Mouse (Mus musculus) Patski (cell line): ENCODE measurements around the gene Agtpbp1. TPM values are rescaled to one million over a fixed set of nuclear protein-coding genes. Genes with fewer than 3 reads are reported as not detected.

Experiments used
- ATAC-seq: fragments of 100-300 bp; one replicate; pipeline ENCODE4 v1.8.0; 2021
- CTCF ChIA-PET: fragments of 350-600 bp; sonication (Branson Sonifier 250); formaldehyde crosslinking; loops from one replicate; lab custom pipeline; 2022; ENCODE audit warnings: inconsistent platforms; lab: Charles Lee
- POLR2A ChIA-PET: fragments of 350-600 bp; sonication (Branson Sonifier 250); formaldehyde crosslinking; loops from one replicate; lab custom pipeline; 2022; ENCODE audit warnings: antibody characterized with exemption, inconsistent platforms; lab: Charles Lee
- DNase-seq: peaks from one replicate; pipeline ENCODE4 v3.0.0-alpha.2; 2011; ENCODE audit warnings: low read depth, low spot score
- H3K27me3 ChIP-seq: fragments of 371-371 bp; one replicate; pipeline ENCODE4 v1.5.1; 2021
- CTCF ChIP-seq: fragments of 100-300 bp; IDR thresholded peaks from one replicate; pipeline ENCODE4 v1.5.1; 2021
- in situ Hi-C: fragments of 300-500 bp; cut with MboI; formaldehyde crosslinking; loops from 3 replicates; pipeline ENCODE4 v1.11.1; 2018; ENCODE audit warnings: low pct_unique_long_range_greater_than_20kb, mixed read lengths
- polyA plus RNA-seq: library from polyadenylated mRNA; unstranded; gene quantifications from one replicate; pipeline ENCODE4 v1.2.3, GENCODE M21; 2021

The Agtpbp1 gene
- polyA plus RNA-seq, 1 experiment from 2014 or later = 39.6 TPM

DNA sequence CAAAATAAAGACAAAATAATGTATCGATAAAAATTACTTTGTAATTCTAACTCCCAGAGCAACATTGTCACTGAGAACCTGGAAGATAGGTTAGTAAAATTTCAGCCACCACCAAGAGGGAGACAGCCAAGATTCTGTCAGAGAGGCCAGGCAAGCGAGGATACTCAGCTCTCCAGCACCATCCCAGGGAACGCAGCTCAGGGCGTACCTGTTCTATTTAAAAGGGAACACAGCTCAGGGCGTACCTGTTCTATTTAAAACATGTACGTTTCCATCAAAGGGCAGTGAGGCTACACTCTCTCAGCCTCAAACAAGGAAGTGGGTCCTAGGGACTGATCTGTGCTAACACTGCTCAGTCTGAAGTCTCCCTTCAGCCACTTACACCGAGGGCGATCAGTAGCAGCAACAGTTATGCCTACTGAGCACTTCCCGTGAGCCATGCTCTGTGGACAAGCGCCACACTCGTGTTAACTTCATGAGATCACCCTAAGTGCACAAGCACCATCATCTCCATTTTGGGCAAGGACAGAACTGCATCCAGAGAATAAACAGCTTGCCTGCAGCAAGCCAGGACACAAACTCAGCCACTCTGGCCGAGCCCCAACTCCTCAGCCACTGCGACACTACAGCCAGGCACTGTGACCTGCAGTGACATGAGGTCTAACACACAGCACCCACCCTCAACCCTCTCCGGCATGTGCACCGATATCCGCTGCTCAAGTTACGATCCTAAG, 30.1 kb downstream of the Agtpbp1 start:
- ATAC-seq = no peak
- TF ChIP-seq CTCF = no peak
- in situ Hi-C loops = no loop called here
- ChIA-PET POLR2A (no interaction called here), CTCF (no interaction called here)
- H3K27me3 ChIP-seq = no peaks in the 10 kb centered on the region
- DNase-seq = no peak

DNA sequence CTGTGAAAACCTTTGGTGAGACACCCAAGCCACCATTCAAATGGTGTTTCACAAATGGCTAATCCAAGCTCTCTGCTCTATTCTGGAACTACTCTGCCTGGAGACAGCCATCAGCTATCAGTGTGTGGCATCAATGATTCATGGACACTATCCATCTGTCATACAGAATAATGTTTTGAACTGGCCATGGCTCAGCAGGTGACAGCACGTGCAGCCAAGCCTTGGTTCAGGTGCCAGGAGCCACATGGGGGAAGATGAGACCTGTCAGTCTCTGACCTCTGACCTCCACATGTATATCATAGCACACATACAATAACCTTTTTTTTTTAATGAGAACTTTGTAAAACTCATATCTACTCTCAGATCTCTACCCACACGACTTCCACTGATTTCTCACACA, 32.3 kb downstream of the Agtpbp1 start:
- in situ Hi-C loops = no loop called here
- CTCF ChIA-PET = interaction anchor here (1.2 to 1.4 kb wide), 2 partner anchors 28 to 175 kb away, joined by 3 read pairs; no protein-coding TSS in a partner anchor
- ATAC-seq (no peak), DNase-seq (no peak)
- POLR2A ChIA-PET = no interaction called here
- H3K27me3 ChIP-seq = no peaks in the 10 kb centered on the region
- TF ChIP-seq CTCF = no peak

DNA sequence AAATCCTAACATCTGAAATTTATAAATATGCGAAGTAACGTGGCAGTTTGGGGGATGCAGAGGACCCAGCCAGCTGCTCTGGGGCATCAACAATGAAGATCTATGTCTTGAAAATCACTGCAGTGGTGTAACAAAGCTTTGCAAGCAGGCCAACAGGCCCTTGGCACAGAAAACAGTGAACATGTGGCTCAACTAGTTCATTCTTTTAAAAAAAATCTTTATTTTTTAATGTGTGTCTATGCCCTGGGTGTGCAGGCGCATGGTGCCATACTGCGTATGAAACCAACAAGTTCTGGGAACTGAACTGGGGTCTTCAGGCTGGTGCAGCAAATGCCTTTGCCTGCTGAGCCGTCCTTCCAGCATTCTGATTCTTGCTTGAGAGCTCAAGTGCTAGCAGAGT, 32.7 kb downstream of the Agtpbp1 start:
- POLR2A ChIA-PET = interaction anchor here (1.0 kb wide), 1 partner anchor 30 kb away, joined by 3 read pairs; no protein-coding TSS in a partner anchor
- in situ Hi-C loops = no loop called here
- DNase-seq = no peak

DNA sequence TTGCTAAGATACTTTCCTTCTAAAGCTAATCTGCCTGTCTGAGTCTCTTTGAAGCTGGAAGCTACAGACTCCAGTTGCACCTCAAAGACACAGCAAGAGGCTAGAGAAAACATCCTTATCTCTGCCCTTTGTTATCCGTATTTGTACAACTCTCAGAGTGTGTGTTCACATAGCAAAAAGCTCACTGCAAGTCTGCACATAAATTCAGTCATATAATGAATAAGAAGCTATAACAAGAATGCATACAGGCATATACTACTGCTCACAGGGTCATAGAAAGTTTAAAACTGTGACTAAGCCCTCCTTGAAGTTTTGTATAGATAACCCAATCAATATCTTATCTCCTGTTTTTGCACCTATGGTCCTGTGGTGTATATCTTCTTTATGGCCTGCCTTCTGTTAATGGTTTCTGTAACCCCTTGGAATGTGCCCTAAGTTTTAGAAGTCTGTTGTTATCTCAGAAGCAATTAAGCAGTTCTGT, 35.7 kb downstream of the Agtpbp1 start:
- ATAC-seq = no peak
- in situ Hi-C loops = no loop called here
- POLR2A ChIA-PET = interaction anchor here (1.0 kb wide), 1 partner anchor 125 kb away, joined by 3 read pairs; no protein-coding TSS in a partner anchor
- CTCF ChIA-PET = interaction anchor here (2.4 kb wide), 1 partner anchor 10 kb away, joined by 8 read pairs; no protein-coding TSS in a partner anchor
- TF ChIP-seq CTCF = no peak
- H3K27me3 ChIP-seq = no peaks in the 10 kb centered on the region
- no peak for DNase-seq

More for the DNA sequence above, 32.7 kb downstream of the Agtpbp1 start:
- no peak for ATAC-seq
- no peaks in the 10 kb centered on the region for H3K27me3 ChIP-seq
- CTCF ChIA-PET = interaction anchor here (1.2 to 1.4 kb wide), 2 partner anchors 27 to 176 kb away, joined by 3 read pairs; no protein-coding TSS in a partner anchor
- TF ChIP-seq CTCF = no peak

DNA sequence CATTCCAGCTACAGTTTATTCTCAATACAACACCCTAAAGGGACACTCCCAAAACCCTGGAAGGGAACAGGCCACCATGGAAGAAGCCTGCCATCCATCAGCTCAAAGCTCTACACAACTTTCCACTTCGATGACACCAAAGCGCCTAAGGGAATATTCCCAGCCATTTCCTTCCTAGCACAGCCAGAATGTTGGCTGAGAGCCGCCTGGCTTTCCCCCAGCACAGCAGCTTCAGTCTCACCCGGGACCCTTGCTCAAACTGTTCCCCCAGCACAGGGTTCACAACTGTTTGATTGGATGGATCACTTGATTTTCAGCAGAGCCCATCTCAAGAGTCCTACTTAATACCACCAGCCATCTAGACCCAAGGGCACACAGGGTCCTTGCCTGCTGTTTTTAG, 37.3 kb downstream of the Agtpbp1 start:
- ChIA-PET CTCF (interaction anchor here (2.0 kb wide), 1 partner anchor 11 kb away, joined by 7 read pairs; no protein-coding TSS in a partner anchor), POLR2A (no interaction called here)
- DNase-seq = no peak
- no peak for ATAC-seq
- in situ Hi-C loops = no loop called here
- TF ChIP-seq CTCF = no peak
- H3K27me3 ChIP-seq = no peaks in the 10 kb centered on the region

DNA sequence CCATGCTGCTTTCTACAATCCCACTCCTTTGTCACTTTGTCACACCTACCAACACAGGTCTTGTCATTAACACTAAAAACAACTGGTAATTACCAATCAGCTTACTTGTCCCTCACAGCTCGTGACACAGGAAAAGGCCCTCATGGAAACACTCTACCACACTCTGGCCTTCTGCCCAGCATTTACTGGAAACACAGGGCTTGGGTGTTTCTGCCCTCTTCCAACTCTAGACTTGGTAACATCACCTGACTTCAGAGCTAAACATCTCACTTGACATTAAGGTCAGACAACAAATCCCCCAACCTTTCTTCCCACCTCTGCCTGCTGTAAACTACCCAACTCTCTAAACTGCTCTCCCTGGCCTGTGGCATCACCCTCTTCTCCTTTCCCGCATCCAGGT, 37.9 kb downstream of the Agtpbp1 start:
- POLR2A ChIA-PET = interaction anchor here (0.6 kb wide), 2 partner anchors 683 to 1386 kb away, joined by 3 to 4 read pairs; no protein-coding TSS in a partner anchor
- no peaks in the 10 kb centered on the region for H3K27me3 ChIP-seq
- DNase-seq (no peak), ATAC-seq (no peak)
- in situ Hi-C loops = no loop called here
- no peak for TF ChIP-seq CTCF
- CTCF ChIA-PET = interaction anchor here (2.0 kb wide), 1 partner anchor 12 kb away, joined by 7 read pairs; no protein-coding TSS in a partner anchor

DNA sequence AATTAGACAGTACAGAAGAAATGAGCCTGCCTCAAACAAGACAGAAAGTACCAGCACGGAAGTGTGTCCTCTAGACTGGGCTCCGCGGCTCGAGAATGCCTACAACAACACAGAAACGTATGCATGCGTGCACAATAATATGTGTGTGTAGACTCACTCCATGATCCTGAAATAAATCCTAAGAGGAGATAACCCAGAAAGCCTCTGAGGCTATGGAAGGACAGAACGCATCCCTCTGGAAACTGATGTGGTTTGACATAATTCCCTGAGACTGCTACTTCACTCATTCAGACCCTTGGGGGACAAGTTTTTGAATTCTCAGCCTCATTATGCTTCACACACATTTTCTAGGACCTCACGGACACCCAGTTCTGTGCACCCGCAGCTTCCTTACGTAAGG, 42.6 kb downstream of the Agtpbp1 start:
- ChIA-PET CTCF (interaction anchor here (0.7 kb wide), 1 partner anchor 14 kb away, joined by 3 read pairs; no protein-coding TSS in a partner anchor), POLR2A (no interaction called here)
- no peak for DNase-seq
- TF ChIP-seq CTCF = no peak
- in situ Hi-C loops = no loop called here
- H3K27me3 ChIP-seq = no peaks in the 10 kb centered on the region
- no peak for ATAC-seq

DNA sequence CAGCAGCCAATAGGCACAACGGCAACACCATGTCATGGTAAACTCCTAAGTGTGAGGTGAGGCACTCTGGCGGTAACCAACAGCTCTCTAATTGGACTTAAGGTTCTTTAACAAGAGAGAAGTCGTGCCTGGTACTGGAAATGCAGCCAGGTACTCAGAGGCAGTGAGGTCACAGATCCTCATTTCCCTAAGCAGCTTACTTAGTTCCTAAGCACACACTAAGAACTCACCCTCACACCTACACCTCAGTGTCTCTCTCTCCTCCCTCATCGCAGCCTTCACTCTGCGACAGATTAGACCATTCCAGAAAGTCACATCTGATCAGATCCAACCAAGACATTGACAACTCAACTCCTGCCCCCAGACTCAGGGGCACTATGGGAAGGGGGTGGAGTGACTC, 45.0 kb downstream of the Agtpbp1 start:
- no peak for DNase-seq
- in situ Hi-C loops = no loop called here
- no peak for TF ChIP-seq CTCF
- no peaks in the 10 kb centered on the region for H3K27me3 ChIP-seq
- CTCF ChIA-PET = interaction anchor here (1.8 kb wide), 1 partner anchor 9 kb away, joined by 8 read pairs; no protein-coding TSS in a partner anchor
- no peak for ATAC-seq
- POLR2A ChIA-PET = no interaction called here

DNA sequence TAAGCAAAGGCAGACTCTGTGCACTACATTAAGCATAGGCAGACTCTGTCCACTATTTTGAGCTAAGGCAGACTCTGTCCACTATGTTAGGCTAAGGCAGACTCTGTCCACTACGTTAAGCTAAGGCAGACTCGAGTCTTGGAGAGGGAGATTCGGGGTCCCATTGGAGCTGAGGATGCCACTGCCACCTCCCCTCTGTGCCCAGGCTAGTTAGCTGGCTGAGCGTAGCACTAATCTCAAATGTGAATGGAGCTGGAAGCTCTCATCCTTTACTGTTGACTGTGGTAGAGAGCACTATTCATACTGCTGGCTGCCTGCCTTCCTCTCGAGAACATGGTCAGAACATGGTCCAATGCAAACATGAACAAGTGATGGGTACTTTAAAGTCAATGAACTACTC, 46.4 kb downstream of the Agtpbp1 start:
- ChIA-PET POLR2A (no interaction called here), CTCF (interaction anchor here (1.8 kb wide), 1 partner anchor 11 kb away, joined by 8 read pairs; no protein-coding TSS in a partner anchor)
- TF ChIP-seq CTCF = no peak
- DNase-seq (no peak), ATAC-seq (no peak)
- in situ Hi-C loops = no loop called here
- no peaks in the 10 kb centered on the region for H3K27me3 ChIP-seq

DNA sequence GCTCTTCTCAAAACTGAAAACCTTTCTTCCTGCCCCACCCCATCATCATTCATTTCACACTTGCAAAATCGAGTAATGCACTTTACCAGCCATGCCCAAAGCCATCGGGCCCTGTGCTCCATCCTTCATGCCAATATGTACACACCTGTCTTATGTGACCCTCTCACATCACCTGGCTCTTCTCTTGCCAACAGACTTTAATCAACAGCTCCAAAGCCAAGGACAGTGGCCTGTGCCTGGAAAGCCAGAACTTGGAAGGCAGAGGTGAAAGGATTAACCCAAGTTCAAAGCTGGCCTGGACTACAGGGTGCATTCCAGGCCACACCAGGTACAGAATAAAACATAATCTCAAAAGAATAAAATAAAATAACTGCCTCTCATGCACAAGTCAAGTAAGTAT, 48.4 kb downstream of the Agtpbp1 start:
- in situ Hi-C loops = no loop called here
- ATAC-seq (no peak), DNase-seq (no peak)
- H3K27me3 ChIP-seq = no peaks in the 10 kb centered on the region
- TF ChIP-seq CTCF = no peak
- POLR2A ChIA-PET = no interaction called here
- CTCF ChIA-PET = interaction anchor here (1.6 kb wide), 1 partner anchor 17 kb away, joined by 3 read pairs; no protein-coding TSS in a partner anchor

DNA sequence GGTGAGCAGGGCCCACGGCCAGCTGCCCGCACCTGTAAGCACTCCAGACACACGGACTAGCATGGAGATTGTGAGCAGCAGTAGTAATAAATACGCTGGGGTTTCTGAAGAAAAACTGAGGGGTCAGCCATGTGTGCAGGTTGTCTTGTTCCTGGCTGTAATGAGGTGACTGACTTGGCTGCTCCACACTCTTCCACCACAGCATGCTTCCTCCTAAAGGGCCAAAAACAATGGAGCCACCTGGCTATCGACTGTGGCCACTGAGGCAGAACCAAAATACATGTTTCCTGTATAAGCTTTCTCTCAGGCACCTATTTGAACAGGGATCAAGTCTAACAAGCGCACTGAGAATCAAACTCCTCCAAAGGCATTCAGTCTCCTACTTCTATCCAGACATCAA, 49.3 kb downstream of the Agtpbp1 start:
- POLR2A ChIA-PET = no interaction called here
- TF ChIP-seq CTCF = no peak
- in situ Hi-C loops = no loop called here
- ATAC-seq (no peak), DNase-seq (no peak)
- H3K27me3 ChIP-seq = no peaks in the 10 kb centered on the region
- CTCF ChIA-PET = no interaction called here
